Mouse (Mus musculus) left cerebral cortex, adult 9 months (tissue): ENCODE measurements around the gene Incenp.
"Not testable (repeated sequence)": the region's sequence is repeated elsewhere in the genome, so short reads cannot be mapped to it uniquely, and the experiment has no call there.

Source experiments
- DNase-seq, 2 experiments: peaks; one replicate each; pipeline ENCODE4 v3.0.0; 2022; ENCODE audit warnings: low spot score in 2 of 2

Gene Incenp

GRCm38 (mm10) chr19:9899072-9899779 lies at the start of gene Incenp:
TSS of gene Incenp (minus strand) at chr19:9899551.
- DNase-seq, result peak; percentile 94 to 97

- DNase-seq, result no peak
Measured at GRCm38 (mm10) chr19:9946986-9947385, 47.6 kb upstream of the Incenp start.

GRCm38 (mm10) chr19:9945800-9946564 lies 46.6 kb upstream of the Incenp start:
- DNase-seq, result no peak

GRCm38 (mm10) chr19:9942539-9943533 lies 43.5 kb upstream of the Incenp start:
- no peak for DNase-seq

- DNase-seq, result no peak
Measured at GRCm38 (mm10) chr19:9941809-9942208, 42.5 kb upstream of the Incenp start.

- no peak for DNase-seq
Measured at GRCm38 (mm10) chr19:9940903-9941302, 41.6 kb upstream of the Incenp start.

GRCm38 (mm10) chr19:9939841-9940240 lies 40.5 kb upstream of the Incenp start:
- no peak for DNase-seq

GRCm38 (mm10) chr19:9938824-9939303 lies 39.5 kb upstream of the Incenp start:
- no peak for DNase-seq

- no peak for DNase-seq
Measured at GRCm38 (mm10) chr19:9938156-9938823, 38.9 kb upstream of the Incenp start.

GRCm38 (mm10) chr19:9937428-9937827 lies 38.1 kb upstream of the Incenp start:
- no peak for DNase-seq

GRCm38 (mm10) chr19:9936579-9936978 lies 37.2 kb upstream of the Incenp start:
- no peak for DNase-seq

- no peak for DNase-seq
Measured at GRCm38 (mm10) chr19:9933908-9934307, 34.6 kb upstream of the Incenp start.

- DNase-seq, result not testable (repeated sequence)
Measured at GRCm38 (mm10) chr19:9931167-9931607, 31.8 kb upstream of the Incenp start.

GRCm38 (mm10) chr19:9928089-9928488 lies 28.7 kb upstream of the Incenp start:
- DNase-seq, result peak in 1 of 2 experiments; percentile 4

GRCm38 (mm10) chr19:9924769-9925272 lies 25.5 kb upstream of the Incenp start:
- peak in 1 of 2 experiments; percentile 0 for DNase-seq

GRCm38 (mm10) chr19:9924034-9924768 lies 24.9 kb upstream of the Incenp start:
- DNase-seq, result peak in 1 of 2 experiments; percentile 1

GRCm38 (mm10) chr19:9923048-9923447 lies 23.7 kb upstream of the Incenp start:
- DNase-seq, result peak in 1 of 2 experiments; percentile 1

- peak; percentile 60 to 85 for DNase-seq
Measured at GRCm38 (mm10) chr19:9922228-9922627, 22.9 kb upstream of the Incenp start.

GRCm38 (mm10) chr19:9920835-9921784 lies 21.8 kb upstream of the Incenp start:
- DNase-seq, result peak in 1 of 2 experiments; percentile 65
